Mouse (Mus musculus): Measurements from ENCODE around the gene Ankrd13a.

Gene Ankrd13a

DNA sequence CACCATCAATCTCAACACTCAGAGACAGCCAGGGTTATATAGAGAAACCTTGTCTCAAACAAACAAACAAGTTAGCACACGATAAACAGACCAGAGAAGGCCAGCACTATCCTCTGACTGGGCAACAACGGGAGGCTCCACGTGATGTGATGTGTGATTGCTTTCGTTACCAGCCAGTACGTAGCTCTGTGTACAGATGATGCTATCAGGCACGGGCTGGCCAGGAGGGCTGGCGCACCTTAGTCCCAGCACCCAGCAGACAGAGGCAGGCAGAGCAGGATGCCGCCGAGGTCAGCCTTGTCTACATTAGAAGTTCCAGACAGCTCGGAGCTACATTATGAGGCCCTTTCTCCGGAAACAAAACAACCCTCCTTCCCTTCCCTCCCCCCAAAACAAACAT, 25.4 kb downstream of the Ankrd13a start:
- DNase-seq (ENCODE audit: low spot score), result no peak

DNA sequence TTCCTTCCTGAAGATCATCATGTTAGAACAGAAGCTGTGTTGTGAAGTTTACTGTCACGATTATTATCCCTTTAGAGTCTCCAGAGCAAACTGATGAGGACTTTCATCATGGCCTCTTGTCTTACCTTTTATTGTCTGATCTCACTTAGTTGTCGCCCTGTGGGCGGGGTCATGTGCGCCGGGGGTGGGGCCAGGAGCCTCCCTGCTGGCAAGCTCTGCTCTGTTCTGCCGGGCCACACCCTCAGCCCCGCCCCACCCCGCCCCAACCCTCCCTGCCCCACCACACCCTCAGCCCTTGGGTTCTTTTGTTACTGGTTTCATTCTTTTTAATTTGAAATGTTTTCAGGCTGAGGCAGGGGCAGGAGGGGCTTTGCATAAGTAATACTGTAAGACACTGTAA, 26.6 kb downstream of the Ankrd13a start:
- no peak for DNase-seq (ENCODE audit: low spot score)

DNA sequence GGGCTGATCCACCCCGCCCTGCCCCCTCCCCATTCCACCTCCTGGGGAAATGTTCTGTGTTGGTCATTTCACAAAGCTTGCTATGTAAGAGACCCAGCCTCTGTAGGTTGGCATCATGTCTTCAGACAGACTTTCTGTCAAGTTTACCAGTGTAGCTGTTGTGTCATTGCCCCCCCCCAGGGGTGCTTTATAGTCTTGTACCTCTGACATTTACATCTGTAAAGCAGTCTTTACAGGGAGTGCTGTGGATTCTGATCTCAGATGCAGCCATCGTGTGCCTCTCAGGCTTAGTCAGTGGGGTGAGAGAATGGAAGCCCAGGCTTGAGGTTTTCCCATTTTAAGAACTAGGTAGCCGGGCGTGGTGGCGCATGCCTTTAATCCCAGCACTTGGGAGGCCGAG, 27.4 kb downstream of the Ankrd13a start:
- no peak for DNase-seq (ENCODE audit: low spot score)

- no peak for DNase-seq (ENCODE audit: low spot score)
Measured at GRCm38 (mm10) chr5:114803231-114803630, 28.8 kb downstream of the Ankrd13a start.

DNA sequence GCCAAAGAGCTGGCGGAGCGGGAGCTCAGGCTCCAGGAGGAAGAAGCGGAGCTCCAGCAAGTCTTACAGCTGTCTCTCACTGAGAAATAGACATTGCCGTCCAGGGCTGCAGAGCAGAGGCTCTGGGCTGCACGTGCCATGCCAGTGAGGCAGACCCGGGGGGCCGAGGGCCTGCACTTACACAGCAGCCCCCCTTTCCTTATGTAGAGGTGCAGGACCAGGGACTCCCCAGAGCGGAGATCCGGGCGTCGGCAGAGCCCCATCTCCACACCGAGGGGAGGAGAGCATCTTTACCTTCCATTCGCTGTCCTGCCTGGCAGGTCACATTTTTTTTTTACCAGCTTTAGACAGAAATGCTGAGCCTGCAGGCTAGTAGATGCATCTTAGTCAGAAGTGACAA, 29.9 kb downstream of the Ankrd13a start:
- DNase-seq (ENCODE audit: low spot score), result no peak

GRCm38 (mm10) chr5:114804958-114805357, 30.5 kb downstream of the Ankrd13a start:
- no peak for DNase-seq (ENCODE audit: low spot score)

- no peak for DNase-seq (ENCODE audit: low spot score)
Measured at GRCm38 (mm10) chr5:114805436-114806350, 31.2 kb downstream of the Ankrd13a start.

- DNase-seq (ENCODE audit: low spot score), result no peak
Measured at GRCm38 (mm10) chr5:114806636-114807035, 32.2 kb downstream of the Ankrd13a start.

DNA sequence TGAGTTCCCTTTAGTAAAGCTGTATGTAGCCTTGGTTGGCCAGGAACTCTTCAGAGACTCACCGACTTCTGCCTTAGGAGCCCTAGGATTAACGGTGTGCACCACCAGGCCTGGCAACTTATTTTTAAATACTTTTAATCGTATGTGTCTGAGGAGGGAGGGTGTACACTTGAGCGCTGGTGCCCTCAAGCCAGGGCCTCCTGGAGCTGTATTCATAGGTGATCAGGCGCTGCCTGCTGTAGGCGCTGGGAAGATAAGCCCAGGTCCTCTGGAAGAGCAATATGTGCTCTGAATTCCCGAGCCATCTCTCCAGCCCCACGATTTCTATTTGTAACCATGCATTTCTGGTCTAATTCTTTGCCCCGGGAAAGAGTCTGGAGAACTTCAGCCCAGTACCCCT, 32.6 kb downstream of the Ankrd13a start:
- no peak for DNase-seq (ENCODE audit: low spot score)

GRCm38 (mm10) chr5:114807468-114807867, 33.0 kb downstream of the Ankrd13a start:
- DNase-seq (ENCODE audit: low spot score), result no peak

DNA sequence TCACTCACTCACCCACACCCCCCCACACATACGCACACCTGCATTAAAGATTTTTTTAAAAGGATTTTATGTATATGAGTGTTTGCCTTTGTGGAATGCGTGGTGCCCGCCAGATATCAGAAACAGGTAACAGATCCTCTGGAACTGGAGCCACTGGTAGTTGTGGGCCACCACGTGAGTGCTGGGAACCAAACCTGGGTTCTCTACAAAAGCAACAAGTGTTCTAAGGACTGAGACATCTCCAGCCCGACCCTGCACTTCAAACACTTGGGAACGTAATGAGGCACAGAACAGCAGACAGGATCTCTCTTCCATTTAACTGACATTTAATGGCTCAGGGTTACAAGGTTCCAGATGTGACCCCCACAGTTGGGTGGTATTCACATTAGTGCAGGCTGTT, 33.4 kb downstream of the Ankrd13a start:
- DNase-seq (ENCODE audit: low spot score), result no peak

DNA sequence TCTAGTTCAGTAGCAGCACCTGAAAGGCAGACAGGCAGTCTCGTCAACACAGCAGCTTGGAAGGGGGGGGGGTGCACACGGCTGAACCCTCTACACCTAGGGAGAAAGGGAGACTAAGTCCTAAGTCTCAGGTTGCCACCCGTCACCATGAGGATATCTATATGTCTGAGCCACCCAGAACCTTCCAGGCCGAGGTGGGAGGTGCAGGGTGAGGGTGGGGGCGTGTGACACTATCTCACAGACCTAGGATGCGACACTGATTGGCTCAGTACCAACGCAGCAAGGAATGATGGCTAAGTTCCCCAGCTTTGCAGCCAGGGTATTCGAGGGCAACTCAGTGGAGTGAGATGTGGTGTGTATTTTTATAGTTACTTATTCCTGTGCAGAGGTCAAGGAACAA, 33.9 kb downstream of the Ankrd13a start:
- DNase-seq (ENCODE audit: low spot score), result no peak

- no peak for DNase-seq (ENCODE audit: low spot score)
Measured at GRCm38 (mm10) chr5:114809181-114809756, 34.8 kb downstream of the Ankrd13a start.

DNA sequence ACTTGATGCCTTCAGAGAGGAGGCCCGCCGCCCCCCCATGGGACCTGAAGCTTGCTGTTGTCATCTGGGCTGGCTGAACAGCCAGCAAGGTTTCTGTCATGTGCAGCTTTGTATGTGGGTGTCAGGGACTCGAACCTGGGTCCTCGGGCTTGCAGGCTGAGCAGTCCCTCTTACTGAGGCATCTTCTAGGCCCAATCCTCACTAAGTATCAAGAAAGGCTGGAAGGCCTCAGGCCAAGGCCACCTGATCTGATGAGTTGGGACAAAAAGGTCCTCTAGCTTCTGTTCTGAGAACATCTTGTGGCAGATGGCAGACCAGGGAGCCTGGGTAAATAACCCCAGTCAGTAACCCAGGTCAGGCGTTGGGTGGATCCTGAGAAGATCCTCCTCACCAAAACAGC, 35.3 kb downstream of the Ankrd13a start:
- no peak for DNase-seq (ENCODE audit: low spot score)

DNA sequence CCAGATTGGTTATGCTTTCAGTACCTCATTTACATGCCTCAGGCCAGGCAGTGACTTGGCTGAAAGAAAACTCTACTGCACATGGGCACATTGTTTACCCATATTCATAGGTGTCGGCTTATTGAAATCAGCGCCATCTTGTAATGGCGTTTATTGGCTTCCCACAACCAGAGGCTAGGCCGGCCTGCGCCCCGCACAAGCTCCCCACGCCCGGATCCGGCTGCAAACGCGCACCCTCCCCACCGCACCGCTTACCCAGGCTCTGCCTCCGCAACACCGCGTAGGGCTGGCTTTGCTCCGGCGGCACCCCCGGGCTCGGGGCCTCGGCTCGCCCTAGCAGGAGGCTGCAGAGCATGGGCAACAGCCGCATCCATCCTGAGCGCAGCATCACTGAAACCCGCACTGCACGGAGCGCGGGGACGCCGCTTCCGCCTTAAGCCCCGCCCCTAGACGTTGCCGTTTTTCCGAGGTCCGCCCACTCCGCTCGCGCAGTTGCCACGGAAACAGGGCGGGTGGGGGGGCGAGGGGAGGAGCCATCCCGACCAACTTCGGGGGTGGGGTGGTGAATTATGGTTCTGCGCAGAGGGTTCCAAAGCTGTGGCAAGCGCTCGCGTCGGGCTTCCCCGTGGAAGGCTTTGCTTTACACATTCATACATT, 39.2 kb downstream of the Ankrd13a start:
- DNase-seq (ENCODE audit: low spot score), result no peak

DNA sequence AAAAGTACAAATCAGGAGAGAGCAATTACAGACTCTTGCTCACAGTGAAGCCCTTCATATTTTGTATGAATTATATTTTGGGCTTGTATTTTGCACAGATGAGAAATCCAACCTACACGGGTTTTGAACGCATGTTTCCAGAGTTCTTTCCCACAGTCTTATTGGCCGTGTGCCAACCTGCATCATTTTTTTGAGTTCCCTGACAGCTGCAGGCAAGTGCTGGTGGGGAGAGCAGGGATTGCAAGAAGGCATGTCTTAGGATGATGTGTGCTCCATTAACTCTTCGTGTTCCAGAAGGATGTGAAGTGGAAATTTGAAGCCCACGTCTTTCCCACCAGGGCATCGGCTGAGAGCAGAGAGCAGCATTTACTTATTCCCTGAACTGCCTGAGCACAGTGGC, 42.1 kb downstream of the Ankrd13a start:
- no peak for DNase-seq (ENCODE audit: low spot score)

DNA sequence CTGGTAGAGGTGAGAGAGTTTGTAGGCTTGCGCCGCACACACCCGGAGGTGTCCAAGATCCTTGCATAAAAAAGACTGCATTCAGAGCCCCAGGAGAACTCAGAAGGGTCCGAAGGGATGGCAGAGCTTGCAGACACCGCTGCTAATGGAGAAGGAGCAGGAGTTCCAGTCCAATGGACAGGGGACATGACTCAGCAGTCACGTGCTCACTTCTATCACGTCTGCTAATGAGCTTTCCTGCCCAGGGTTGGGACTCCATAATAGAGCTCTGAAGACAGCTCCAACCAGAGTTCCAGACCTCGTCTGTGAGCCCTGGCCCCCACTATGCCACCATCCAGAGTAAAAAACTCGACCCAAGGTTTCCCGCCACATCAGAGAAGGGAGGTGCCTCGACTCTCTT, 43.6 kb downstream of the Ankrd13a start:
- no peak for DNase-seq (ENCODE audit: low spot score)

DNA sequence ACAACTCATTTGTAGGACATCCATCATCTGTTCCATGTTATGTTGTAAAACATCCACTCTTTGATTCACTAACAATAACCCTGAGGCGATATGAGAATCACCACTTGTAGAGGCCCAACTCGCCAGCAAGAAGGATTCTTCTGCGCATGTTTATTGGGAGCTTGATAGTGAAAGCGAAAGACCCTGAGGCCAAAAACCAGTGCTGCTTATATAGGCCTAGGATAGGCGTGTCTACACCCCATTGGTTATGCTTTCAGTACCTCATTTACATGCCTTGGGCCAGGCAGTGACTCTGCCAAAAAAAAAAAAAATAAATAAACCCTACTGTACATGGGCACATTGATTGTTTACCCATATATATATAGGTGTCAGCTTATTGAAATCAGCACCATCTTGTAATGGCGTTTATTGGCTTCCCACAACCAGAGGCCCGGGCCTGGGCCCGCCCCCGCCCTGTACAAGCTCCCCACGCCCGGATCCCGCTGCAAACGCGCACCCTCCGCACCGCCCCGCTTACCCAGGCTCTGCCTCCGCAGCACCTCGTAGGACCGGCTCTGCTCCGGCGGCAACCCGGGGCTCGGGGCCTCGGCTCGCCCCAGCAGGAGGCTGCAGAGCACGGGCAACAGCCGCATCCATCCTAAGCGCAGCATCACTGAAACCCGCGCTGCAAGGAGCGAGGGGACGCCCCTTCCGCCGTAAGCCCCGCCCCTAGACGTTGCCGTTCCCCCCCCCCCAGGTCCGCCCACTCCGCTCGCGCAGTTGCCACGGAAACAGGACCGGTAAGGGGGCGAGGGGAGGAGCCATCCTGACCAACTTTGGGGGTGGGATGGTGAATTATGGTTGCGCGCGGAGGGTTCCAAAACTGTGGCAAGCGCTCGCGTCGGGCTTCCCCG, 48.6 kb downstream of the Ankrd13a start, which contains the start of gene 1500011B03Rik:
1500011B03Rik (minus strand) TSS at position 673 of the 893 bp plus-strand sequence.
- DNase-seq (ENCODE audit: low spot score), result no peak

DNA sequence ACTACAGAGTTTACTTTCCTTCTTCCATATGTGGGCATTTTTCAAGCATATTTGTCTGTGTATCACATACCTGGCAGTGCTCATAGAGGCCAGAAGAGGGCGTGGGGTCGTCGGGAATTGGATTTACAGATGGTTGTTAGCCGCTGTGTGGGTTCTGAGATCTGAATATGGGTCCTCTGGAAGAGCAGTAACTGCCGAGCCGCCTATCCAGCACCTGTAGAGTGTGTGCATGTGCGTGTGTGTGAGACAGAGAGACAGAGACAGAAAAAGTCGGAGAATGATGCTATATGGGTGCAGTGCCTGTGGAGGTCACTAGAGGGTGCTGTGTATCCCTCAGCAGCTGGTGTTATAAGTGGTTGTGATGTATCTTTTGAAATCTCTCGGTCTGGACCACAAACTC, 49.7 kb downstream of the Ankrd13a start:
- peak; percentile 43 for DNase-seq (ENCODE audit: low spot score)

GRCm38 (mm10) chr5:114825978-114826691, 51.7 kb downstream of the Ankrd13a start:
- DNase-seq (ENCODE audit: low spot score), result no peak

DNA sequence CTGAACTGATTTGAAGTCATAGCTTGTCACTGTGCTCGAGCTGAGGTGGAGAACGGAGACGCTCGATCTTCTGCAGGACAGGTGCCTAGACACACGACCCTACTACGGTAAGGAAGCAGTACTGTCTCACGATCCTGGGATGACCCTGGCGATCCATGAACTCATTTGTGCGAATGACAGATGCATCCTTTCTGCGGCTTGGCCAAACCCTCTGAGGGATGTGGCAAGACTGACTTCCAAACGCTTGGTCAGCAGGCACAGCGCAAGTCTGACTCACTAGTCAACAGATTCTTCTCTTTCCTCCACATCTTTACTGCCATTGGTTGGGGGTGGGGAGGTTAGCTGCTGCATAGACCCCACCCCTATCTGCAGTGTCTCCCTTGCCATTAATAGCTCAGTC, 53.0 kb downstream of the Ankrd13a start:
- no peak for DNase-seq (ENCODE audit: low spot score)

Measured in layer of hippocampus, adult 9-10 months (tissue).